Mouse (Mus musculus) thymus, adult 2 months (tissue): ENCODE data around the gene Lama5.

Experiments used
- CTCF ChIP-seq: fragments of 200-500 bp; IDR thresholded peaks from 2 replicates; pipeline ENCODE4 v1.5.1; 2012; ENCODE audit warnings: mild to moderate bottlenecking, control low read depth, low read length, moderate library complexity, borderline replicate concordance; ENCODE audit not compliant: control insufficient read depth, poor library complexity, insufficient read depth; ENCODE audit errors: extremely low read depth
- POLR2A ChIP-seq: fragments of 200-500 bp; IDR thresholded peaks from 2 replicates; pipeline ENCODE4 v1.6.1; 2012; ENCODE audit warnings: mild to moderate bottlenecking, low read length, control low read depth, moderate library complexity; ENCODE audit not compliant: control insufficient read depth, poor library complexity, insufficient read depth; ENCODE audit errors: extremely low read depth

DNA sequence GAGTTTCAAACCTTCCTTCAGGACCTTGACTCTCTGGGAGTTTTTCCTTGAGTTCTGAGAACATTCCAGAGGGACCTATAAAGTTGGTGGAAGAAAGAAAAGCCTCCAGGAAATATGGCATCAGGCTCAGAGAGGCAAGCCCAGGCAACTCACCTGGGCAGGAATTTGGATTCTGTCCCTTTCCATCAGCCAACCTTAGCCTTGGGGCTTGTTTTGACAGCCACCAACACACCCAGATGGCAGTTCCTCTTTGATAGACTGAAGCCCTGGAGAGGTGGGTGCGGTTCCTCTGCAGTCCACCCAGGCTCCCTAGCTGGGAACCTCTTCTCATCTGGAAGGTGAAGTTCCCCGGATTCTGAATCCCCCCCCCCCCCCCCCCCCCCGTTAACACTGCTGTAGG lies 10.8 kb upstream of the Lama5 start:
- TF ChIP-seq CTCF (no peak), POLR2A (no peak)
